Comparison of ENCODE assay signal across 18 mouse cellular contexts in genomic region chr3:152832436-152832835, GRCm38 (mm10).
A peak's percentile ranks its signal among the peaks of the same experiment; 100 is the strongest.
DNase-seq lines count a peak whose midpoint lies in the region; ATAC-seq and TF ChIP-seq lines count a peak whose summit lies in the region.
"Had no signal": no experiment of that assay in that cellular context is flagged by ENCODE, and none has a peak within 500 bp of the region (broad histone marks: within the 10 kb centered on the region; RNA-seq: fewer than 3 reads in every experiment).

No protein-coding gene starts in this region.

- peaks cover 26% of the 10 kb centered on the region for H3K4me1 ChIP-seq in neural tube, embryonic 13.5 days (replicated peaks)
- H3K4me1 ChIP-seq in neural tube, embryonic 15.5 days, result peaks cover 17% of the 10 kb centered on the region
- H3K4me1 ChIP-seq: embryonic facial prominence, embryonic 12.5 days; forebrain, embryonic 13.5 days; forebrain, embryonic 15.5 days had no signal

- no peaks in the 10 kb centered on the region for H3K36me3 ChIP-seq in neural tube, embryonic 13.5 days
- no peaks in the 10 kb centered on the region for H3K36me3 ChIP-seq in neural tube, embryonic 15.5 days
- H3K36me3 ChIP-seq: embryonic facial prominence, embryonic 10.5 days; embryonic facial prominence, embryonic 12.5 days; forebrain, embryonic 15.5 days had no signal

- H3K9me3 ChIP-seq in neural tube, embryonic 13.5 days, result no peaks in the 10 kb centered on the region; the same call in 1 of the 2 replicates
- no peaks in the 10 kb centered on the region for H3K9me3 ChIP-seq in neural tube, embryonic 15.5 days (replicated peaks)
- H3K9me3 ChIP-seq: embryonic facial prominence, embryonic 10.5 days; embryonic facial prominence, embryonic 12.5 days; forebrain, embryonic 13.5 days; forebrain, embryonic 15.5 days had no signal

- WGBS in neural tube, embryonic 13.5 days, result 68% methylated on average over 4 of the region's 4 CpGs
- WGBS in neural tube, embryonic 15.5 days, result 69% methylated on average over 4 of the region's 4 CpGs

- peak overlapping the region; percentile 44; the same call in 1 of the 2 replicates for H3K27ac ChIP-seq in layer of hippocampus, adult 2 months
- no peak overlapping the region for H3K27ac ChIP-seq in neural tube, embryonic 13.5 days (replicated peaks)
- H3K27ac ChIP-seq in neural tube, embryonic 15.5 days (replicated peaks), result no peak overlapping the region
- H3K27ac ChIP-seq: embryonic facial prominence, embryonic 10.5 days; embryonic facial prominence, embryonic 12.5 days; forebrain, embryonic 13.5 days; forebrain, embryonic 15.5 days had no signal

- ATAC-seq in neural tube, embryonic 13.5 days (ENCODE audit: low read depth), result peak; percentile 66; the same call in 1 of the 2 replicates
- peak; percentile 52; the same call in 1 of the 2 replicates for ATAC-seq in neural tube, embryonic 15.5 days (ENCODE audit: low FRiP score)
- ATAC-seq: forebrain, embryonic 13.5 days; forebrain, embryonic 15.5 days; forebrain, postnatal 0 days had no signal

- no peaks in the 10 kb centered on the region for H3K27me3 ChIP-seq in neural tube, embryonic 13.5 days
- H3K27me3 ChIP-seq in neural tube, embryonic 15.5 days (replicated peaks), result no peaks in the 10 kb centered on the region
- H3K27me3 ChIP-seq: embryonic facial prominence, embryonic 12.5 days; forebrain, embryonic 13.5 days; forebrain, embryonic 15.5 days had no signal

- DNase-seq in layer of hippocampus, adult 2 months (ENCODE audit: low spot score in 2 of 2), result no peak
- no peak for DNase-seq in layer of hippocampus, postnatal 14 days (ENCODE audit: low spot score in 2 of 2)
- DNase-seq in cerebellum, adult 9-11 months, result no peak
- DNase-seq: adrenal gland, adult 2 months; adrenal gland, postnatal 10 days; adrenal gland, postnatal 25 days; cerebellum, adult 11 months; cerebellum, adult 18-20 months; cerebellum, adult 8-10 months; cerebellum, postnatal 10 days; cerebellum, postnatal 25 days; forebrain, postnatal 0 days had no signal

- no peak overlapping the region for H3K4me3 ChIP-seq in layer of hippocampus, adult 2 months
- H3K4me3 ChIP-seq in neural tube, embryonic 13.5 days, result no peak overlapping the region
- H3K4me3 ChIP-seq in neural tube, embryonic 15.5 days (replicated peaks), result no peak overlapping the region
- H3K4me3 ChIP-seq: embryonic facial prominence, embryonic 10.5 days; embryonic facial prominence, embryonic 12.5 days; forebrain, embryonic 13.5 days; forebrain, embryonic 15.5 days had no signal

- no peak overlapping the region for H3K4me2 ChIP-seq in neural tube, embryonic 13.5 days
- H3K4me2 ChIP-seq in neural tube, embryonic 15.5 days, result no peak overlapping the region
- H3K4me2 ChIP-seq: embryonic facial prominence, embryonic 12.5 days; forebrain, embryonic 13.5 days; forebrain, embryonic 15.5 days had no signal

- no peak for TF ChIP-seq CTCF in layer of hippocampus, adult 2 months (conservative IDR thresholded peaks at IDR 0.05)

- no peak overlapping the region for H3K9ac ChIP-seq in neural tube, embryonic 13.5 days
- H3K9ac ChIP-seq in neural tube, embryonic 15.5 days (replicated peaks), result no peak overlapping the region
- H3K9ac ChIP-seq: embryonic facial prominence, embryonic 12.5 days; forebrain, embryonic 13.5 days; forebrain, embryonic 15.5 days; forebrain, postnatal 0 days had no signal
